Mouse (Mus musculus) kidney, adult 2 months (tissue): Measurements from ENCODE around the gene Tex44.

Experiments
- CTCF ChIP-seq: fragments of 200-500 bp; conservative IDR thresholded peaks from 2 replicates; pipeline ENCODE4 v1.5.1; 2011; ENCODE audit warnings: low read depth, mild to moderate bottlenecking, control low read depth, low read length, moderate library complexity, mixed read lengths; ENCODE audit not compliant: insufficient read depth, insufficient read length
- POLR2A ChIP-seq: fragments of 200-500 bp; IDR thresholded peaks from one replicate; pipeline ENCODE4 v1.6.1; 2011; ENCODE audit warnings: low read depth, low read length, control low read depth

DNA sequence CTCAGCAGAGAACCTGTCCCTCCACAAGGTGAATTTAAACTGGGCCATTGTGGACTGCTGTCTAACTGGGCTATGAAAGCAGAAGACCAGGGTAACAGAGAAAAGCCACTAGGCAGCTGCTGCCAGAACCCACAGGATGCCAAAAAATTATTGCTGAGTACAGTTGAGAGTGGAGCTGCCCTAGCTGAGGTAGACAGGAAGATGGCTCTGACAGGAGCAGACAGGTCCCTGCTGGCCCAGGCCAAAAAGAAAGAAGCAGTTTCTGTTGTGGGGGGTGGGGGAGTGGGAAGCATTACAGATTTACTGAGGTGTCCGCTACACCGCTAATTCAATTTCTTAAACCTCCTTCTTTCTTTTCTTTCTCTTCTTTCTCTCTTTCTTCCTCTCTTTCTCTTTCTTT, 16.7 kb upstream of the Tex44 start:
- TF ChIP-seq POLR2A (no peak), CTCF (no peak)
